Mouse (Mus musculus) bone marrow macrophage, adult 2 months (primary cell): ENCODE measurements around the gene Aldh1a3.

Experiments used
- CTCF ChIP-seq: IDR thresholded peaks from 2 replicates; pipeline ENCODE4 v1.5.1; 2012; ENCODE audit warnings: low read depth, mild to moderate bottlenecking, low read length, moderate library complexity
- POLR2A ChIP-seq: IDR thresholded peaks from 2 replicates; pipeline ENCODE4 v1.6.1; 2012; ENCODE audit warnings: mild to moderate bottlenecking, low read depth, low read length, borderline replicate concordance

GRCm38 (mm10) chr7:66387813-66388521 lies 39.4 kb downstream of the Aldh1a3 start, which contains the start of gene Lrrk1:
- TF ChIP-seq CTCF (no peak), POLR2A (peak; percentile 96)
